Mouse (Mus musculus): ENCODE results near the gene Gabbr2. TPM values are rescaled to one million over a fixed set of nuclear protein-coding genes. Genes with fewer than 3 reads are reported as not detected.
A peak's percentile ranks its signal among the peaks of the same experiment; 100 is the strongest.

Gene Gabbr2
- polyA plus RNA-seq, 1 experiment from 2014 or later: 0.20 TPM

DNA sequence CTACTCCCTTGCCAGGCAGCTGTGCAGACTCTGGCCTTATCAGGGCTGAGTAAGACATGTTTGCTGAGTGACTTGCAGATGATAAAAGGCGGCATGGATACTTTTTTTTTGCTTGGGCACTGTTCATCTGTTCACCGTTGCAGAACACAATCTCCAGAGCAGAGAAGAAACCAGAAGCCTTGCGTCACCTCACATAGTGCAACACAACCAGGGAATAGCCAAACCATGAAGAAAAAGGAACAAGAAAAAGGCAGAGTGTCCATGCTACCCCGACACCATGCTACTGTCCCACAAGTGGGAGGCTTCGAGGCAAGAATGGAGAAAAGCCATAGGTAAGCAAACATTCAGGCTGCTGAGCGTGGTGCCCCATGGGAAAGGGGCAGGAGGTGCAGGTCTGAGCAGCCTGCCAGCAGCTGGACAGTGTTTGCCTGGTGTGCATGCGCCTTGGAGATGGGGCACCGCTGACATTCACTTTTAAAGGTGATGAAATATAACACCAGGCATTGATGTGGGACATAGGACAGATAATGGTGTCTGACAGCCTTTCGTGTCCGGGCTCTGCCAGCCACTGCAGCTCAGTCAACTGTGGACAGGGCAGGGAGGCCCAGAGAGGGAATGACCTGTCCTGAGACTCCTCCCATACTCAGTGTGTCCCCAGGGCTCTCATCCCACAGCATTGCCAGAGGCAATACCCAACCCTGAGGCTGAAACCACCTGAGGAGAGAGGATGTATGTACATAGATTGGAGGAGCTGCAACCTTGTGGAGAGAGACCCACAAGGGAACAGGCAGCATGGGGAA, 31.3 kb upstream of the Gabbr2 start:
- H3K4me2 ChIP-seq (ENCODE audit: low read depth, severe bottlenecking): no peak overlapping the region
- no peak overlapping the region for H3K4me3 ChIP-seq (ENCODE audit: low read depth, low read length)
- H3K9ac ChIP-seq (ENCODE audit: low read length): no peak overlapping the region
- no peaks in the 10 kb centered on the region for H3K27me3 ChIP-seq (ENCODE audit: control insufficient read depth, insufficient read depth, low read length)
- 92% methylated on average over 10 of the region's 10 CpGs for WGBS
- H3K9me3 ChIP-seq (ENCODE audit: control insufficient read depth, low read length): no peaks in the 10 kb centered on the region
- ATAC-seq (ENCODE audit: insufficient number of reproducible peaks, low FRiP score, low TSS enrichment, low read depth) (no peak), DNase-seq (ENCODE audit: low spot score) (no peak)
- H3K36me3 ChIP-seq (ENCODE audit: control insufficient read depth, insufficient read depth, low read length): no peaks in the 10 kb centered on the region
- no peak overlapping the region for H3K27ac ChIP-seq (replicated peaks; ENCODE audit: low read depth, low read length)
- no peaks in the 10 kb centered on the region; the same call in 1 of the 2 replicates for H3K4me1 ChIP-seq (ENCODE audit: control insufficient read depth, insufficient read depth, low read length)

DNA sequence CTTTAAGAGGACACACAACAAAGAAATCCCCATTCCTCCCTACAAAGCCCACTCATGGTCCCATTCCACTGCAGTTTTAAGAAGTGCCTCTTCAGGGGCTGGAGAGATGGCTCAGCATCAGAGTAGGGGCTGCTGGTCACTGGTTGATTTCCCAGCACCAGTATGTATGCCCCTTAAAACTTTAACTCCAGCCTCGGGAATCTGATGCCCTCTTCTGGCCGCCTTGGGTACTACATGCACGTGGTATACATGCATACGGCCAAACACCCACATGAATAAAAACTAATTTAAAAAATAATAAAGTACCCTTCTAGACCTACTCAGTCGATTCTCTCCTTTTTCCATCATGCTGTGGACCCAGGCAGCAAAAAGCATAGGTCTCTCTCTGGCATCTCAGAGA, 28.9 kb upstream of the Gabbr2 start:
- ATAC-seq (ENCODE audit: insufficient number of reproducible peaks, low FRiP score, low TSS enrichment, low read depth) (no peak), DNase-seq (ENCODE audit: low spot score) (peak; percentile 82)
- H3K36me3 ChIP-seq (ENCODE audit: control insufficient read depth, insufficient read depth, low read length): no peaks in the 10 kb centered on the region

DNA sequence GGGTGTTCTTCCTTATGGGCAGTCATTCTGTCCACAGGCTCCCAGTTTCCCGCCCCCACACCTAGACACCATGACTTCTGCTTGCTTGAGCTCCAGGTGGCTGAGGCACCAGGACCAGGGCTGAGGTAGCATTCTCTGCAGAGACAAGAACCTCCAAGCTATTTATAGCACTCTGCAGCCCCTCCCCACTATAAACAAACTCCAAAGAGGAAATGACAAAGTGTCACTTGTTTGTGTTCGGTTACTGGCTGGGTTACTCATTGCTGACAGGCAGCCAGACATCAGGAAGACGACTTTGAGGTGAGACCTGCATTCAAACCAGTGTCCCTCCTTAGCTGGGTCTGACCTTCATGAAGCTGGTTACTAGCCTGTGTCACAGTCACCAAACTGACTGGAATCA, 23.5 kb upstream of the Gabbr2 start:
- no peak overlapping the region for H3K4me3 ChIP-seq (ENCODE audit: low read depth, low read length)
- no peaks in the 10 kb centered on the region for H3K36me3 ChIP-seq (ENCODE audit: control insufficient read depth, insufficient read depth, low read length)
- H3K9me3 ChIP-seq (ENCODE audit: control insufficient read depth, low read length): no peaks in the 10 kb centered on the region
- ATAC-seq (ENCODE audit: insufficient number of reproducible peaks, low FRiP score, low TSS enrichment, low read depth) (no peak), DNase-seq (ENCODE audit: low spot score) (no peak)
- no peak overlapping the region for H3K9ac ChIP-seq (ENCODE audit: low read length)
- H3K27ac ChIP-seq (replicated peaks; ENCODE audit: low read depth, low read length): no peak overlapping the region
- no peak overlapping the region for H3K4me2 ChIP-seq (ENCODE audit: low read depth, severe bottlenecking)
- 0 out of 2 replicates have a peak, but pooled peaks cover 3% of the 10 kb centered on the region for H3K4me1 ChIP-seq (ENCODE audit: control insufficient read depth, insufficient read depth, low read length)
- H3K27me3 ChIP-seq (ENCODE audit: control insufficient read depth, insufficient read depth, low read length): no peaks in the 10 kb centered on the region
- 45% methylated on average over 3 of the region's 3 CpGs for WGBS

More for the DNA sequence above, 28.9 kb upstream of the Gabbr2 start:
- 17% methylated on average over 5 of the region's 5 CpGs for WGBS
- no peak overlapping the region for H3K9ac ChIP-seq (ENCODE audit: low read length)
- H3K27me3 ChIP-seq (ENCODE audit: control insufficient read depth, insufficient read depth, low read length): no peaks in the 10 kb centered on the region
- H3K9me3 ChIP-seq (ENCODE audit: control insufficient read depth, low read length): no peaks in the 10 kb centered on the region
- H3K27ac ChIP-seq (replicated peaks; ENCODE audit: low read depth, low read length): no peak overlapping the region
- H3K4me1 ChIP-seq (ENCODE audit: control insufficient read depth, insufficient read depth, low read length): no peaks in the 10 kb centered on the region; the same call in 1 of the 2 replicates
- no peak overlapping the region for H3K4me2 ChIP-seq (ENCODE audit: low read depth, severe bottlenecking)
- no peak overlapping the region for H3K4me3 ChIP-seq (ENCODE audit: low read depth, low read length)

DNA sequence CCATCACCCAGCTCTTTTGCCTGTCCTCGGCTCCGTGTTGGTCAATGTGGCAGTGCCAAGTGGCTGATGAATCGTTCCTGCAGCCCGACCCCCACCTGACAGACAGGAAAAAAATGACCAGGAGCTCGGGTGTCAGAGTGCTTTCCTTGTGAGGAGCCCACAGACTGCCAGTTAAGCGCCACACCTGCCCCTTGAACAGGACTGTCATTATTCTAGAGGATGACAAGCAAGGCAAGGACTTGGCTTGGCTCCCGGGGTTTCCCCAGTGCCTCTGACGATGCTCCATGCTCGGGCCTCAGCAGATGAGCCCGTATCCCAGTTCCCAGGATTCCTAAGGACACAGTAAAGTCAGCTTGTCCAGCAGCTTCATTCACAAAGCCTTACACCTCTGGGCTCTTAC, 20.8 kb upstream of the Gabbr2 start:
- DNase-seq (ENCODE audit: low spot score) (no peak), ATAC-seq (ENCODE audit: insufficient number of reproducible peaks, low FRiP score, low TSS enrichment, low read depth) (no peak)
- no peaks in the 10 kb centered on the region for H3K9me3 ChIP-seq (ENCODE audit: control insufficient read depth, low read length)
- H3K4me1 ChIP-seq (ENCODE audit: control insufficient read depth, insufficient read depth, low read length): 0 out of 2 replicates have a peak, but pooled peaks cover 3% of the 10 kb centered on the region
- WGBS: 71% methylated on average over 10 of the region's 10 CpGs
- H3K27ac ChIP-seq (replicated peaks; ENCODE audit: low read depth, low read length): no peak overlapping the region
- H3K4me3 ChIP-seq (ENCODE audit: low read depth, low read length): no peak overlapping the region
- no peaks in the 10 kb centered on the region for H3K36me3 ChIP-seq (ENCODE audit: control insufficient read depth, insufficient read depth, low read length)
- H3K27me3 ChIP-seq (ENCODE audit: control insufficient read depth, insufficient read depth, low read length): no peaks in the 10 kb centered on the region
- H3K9ac ChIP-seq (ENCODE audit: low read length): no peak overlapping the region
- H3K4me2 ChIP-seq (ENCODE audit: low read depth, severe bottlenecking): no peak overlapping the region

DNA sequence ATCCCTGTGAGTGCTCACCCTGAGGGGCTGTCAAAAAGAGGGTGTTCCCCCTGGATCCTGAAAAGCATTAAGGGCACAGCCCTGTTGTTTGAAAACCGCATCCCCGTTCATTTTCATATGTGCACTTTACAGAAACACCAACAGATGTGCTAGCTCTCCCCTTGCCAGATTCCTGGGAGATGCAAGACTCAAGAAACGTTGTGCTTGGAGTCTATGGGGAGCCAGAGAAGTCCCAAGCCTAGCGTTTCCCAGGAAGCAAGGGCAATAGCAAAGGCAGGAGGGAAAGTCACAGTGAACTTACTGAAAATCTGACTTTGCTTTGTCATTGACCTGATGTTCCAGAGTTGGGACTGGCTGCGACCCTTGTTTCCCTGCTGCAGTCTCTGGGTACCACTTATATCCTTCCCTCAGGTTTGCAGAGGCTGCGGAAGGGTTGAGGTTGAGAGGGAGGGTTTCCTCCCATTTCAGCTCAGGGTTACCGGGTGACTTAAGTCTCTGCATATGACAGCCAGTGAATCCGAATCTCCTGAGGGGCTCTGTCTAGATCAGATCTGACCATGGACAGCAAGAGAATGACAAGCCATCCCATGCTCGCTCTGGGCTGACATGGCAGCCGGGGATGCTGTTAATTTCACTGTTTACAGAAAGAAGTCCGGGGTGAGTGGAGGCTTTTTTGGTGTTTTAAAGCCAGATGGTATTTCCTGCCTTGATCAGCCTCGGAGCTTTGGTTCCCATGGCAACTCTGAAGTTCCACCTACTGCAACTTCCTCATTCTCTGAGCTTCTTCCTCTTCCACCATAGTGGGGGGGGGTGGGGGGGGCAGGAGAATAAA, 18.9 kb upstream of the Gabbr2 start:
- Histone ChIP-seq H3K4me1 (ENCODE audit: control insufficient read depth, insufficient read depth, low read length) (0 out of 2 replicates have a peak, but pooled peaks cover 3% of the 10 kb centered on the region), H3K9me3 (ENCODE audit: control insufficient read depth, low read length) (no peaks in the 10 kb centered on the region), H3K4me3 (ENCODE audit: low read depth, low read length) (no peak overlapping the region), H3K36me3 (ENCODE audit: control insufficient read depth, insufficient read depth, low read length) (no peaks in the 10 kb centered on the region), H3K27me3 (ENCODE audit: control insufficient read depth, insufficient read depth, low read length) (no peaks in the 10 kb centered on the region), H3K27ac (replicated peaks; ENCODE audit: low read depth, low read length) (no peak overlapping the region), H3K4me2 (ENCODE audit: low read depth, severe bottlenecking) (no peak overlapping the region), H3K9ac (ENCODE audit: low read length) (no peak overlapping the region)
- ATAC-seq (ENCODE audit: insufficient number of reproducible peaks, low FRiP score, low TSS enrichment, low read depth): no peak
- no peak for DNase-seq (ENCODE audit: low spot score)
- 48% methylated on average over 12 of the region's 12 CpGs for WGBS

DNA sequence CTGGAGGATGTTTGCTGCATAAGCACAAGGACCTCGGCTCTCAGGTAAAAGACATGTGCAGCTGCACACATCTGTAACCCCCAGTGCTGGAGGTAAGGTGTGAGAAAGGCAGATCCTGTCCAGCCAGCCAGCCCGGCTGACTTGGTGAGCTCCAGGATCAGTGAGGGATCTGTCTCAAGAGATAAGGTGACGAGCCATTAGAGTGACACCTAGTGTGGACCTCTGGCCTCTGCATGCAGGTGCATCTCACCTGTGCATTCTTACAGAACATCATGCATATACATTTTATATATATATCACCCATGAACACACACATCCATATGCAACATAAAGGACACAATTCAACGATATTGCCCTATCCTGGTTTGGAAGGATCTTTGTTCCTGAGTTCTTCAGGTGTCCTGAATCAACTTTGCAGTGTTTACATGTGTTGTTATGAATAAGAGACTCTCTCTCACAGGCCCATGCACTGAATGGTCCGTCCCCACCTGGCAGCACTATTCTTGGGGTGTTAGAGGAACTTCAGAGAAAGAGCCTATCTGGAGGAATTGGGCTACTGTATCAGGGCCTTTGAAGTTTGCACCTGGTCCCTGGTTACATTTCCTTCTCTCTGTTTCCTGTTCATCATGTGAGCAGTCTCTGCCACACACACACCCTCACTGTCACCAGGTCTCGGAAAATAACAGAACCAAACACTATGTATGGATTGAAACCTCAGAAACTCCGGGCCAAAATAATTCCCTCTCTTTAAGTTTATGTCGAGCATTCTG, 9.1 kb upstream of the Gabbr2 start:
- 68% methylated on average over 8 of the region's 8 CpGs for WGBS
- Histone ChIP-seq H3K9me3 (ENCODE audit: control insufficient read depth, low read length) (no peaks in the 10 kb centered on the region), H3K4me3 (ENCODE audit: low read depth, low read length) (no peak overlapping the region), H3K27ac (replicated peaks; ENCODE audit: low read depth, low read length) (no peak overlapping the region), H3K4me1 (ENCODE audit: control insufficient read depth, insufficient read depth, low read length) (no peaks in the 10 kb centered on the region), H3K27me3 (ENCODE audit: control insufficient read depth, insufficient read depth, low read length) (no peaks in the 10 kb centered on the region), H3K4me2 (ENCODE audit: low read depth, severe bottlenecking) (no peak overlapping the region), H3K9ac (ENCODE audit: low read length) (no peak overlapping the region), H3K36me3 (ENCODE audit: control insufficient read depth, insufficient read depth, low read length) (no peaks in the 10 kb centered on the region)
- no peak for DNase-seq (ENCODE audit: low spot score)
- no peak for ATAC-seq (ENCODE audit: insufficient number of reproducible peaks, low FRiP score, low TSS enrichment, low read depth)

DNA sequence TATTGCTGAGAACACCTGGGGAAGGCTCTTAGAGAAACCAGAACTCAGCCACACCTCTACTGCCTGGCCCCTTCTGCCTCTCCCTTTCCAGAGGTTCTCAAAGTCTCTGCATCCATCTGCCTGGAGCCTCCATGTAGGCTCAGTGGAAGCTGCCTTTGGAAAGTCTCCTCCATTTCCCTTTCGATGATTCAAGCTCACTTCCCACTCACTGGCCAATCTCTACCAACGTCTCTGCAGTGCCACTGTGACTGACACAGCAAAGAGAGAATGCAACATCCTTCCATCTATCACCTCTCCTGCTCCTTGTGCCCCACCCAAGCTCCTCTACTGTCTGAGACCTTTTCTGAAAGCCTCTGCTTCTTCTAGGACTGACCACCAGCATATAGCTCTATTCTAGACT, 6.3 kb upstream of the Gabbr2 start:
- H3K4me1 ChIP-seq (ENCODE audit: control insufficient read depth, insufficient read depth, low read length): no peaks in the 10 kb centered on the region
- no peak for DNase-seq (ENCODE audit: low spot score)
- H3K9ac ChIP-seq (ENCODE audit: low read length): no peak overlapping the region
- H3K27me3 ChIP-seq (ENCODE audit: control insufficient read depth, insufficient read depth, low read length): peaks cover 12% of the 10 kb centered on the region; the same call in 1 of the 2 replicates
- H3K9me3 ChIP-seq (ENCODE audit: control insufficient read depth, low read length): no peaks in the 10 kb centered on the region
- H3K4me3 ChIP-seq (ENCODE audit: low read depth, low read length): no peak overlapping the region
- no peak for ATAC-seq (ENCODE audit: insufficient number of reproducible peaks, low FRiP score, low TSS enrichment, low read depth)
- WGBS: 83% methylated on average over 2 of the region's 2 CpGs
- no peak overlapping the region for H3K27ac ChIP-seq (replicated peaks; ENCODE audit: low read depth, low read length)
- H3K36me3 ChIP-seq (ENCODE audit: control insufficient read depth, insufficient read depth, low read length): no peaks in the 10 kb centered on the region
- no peak overlapping the region for H3K4me2 ChIP-seq (ENCODE audit: low read depth, severe bottlenecking)

DNA sequence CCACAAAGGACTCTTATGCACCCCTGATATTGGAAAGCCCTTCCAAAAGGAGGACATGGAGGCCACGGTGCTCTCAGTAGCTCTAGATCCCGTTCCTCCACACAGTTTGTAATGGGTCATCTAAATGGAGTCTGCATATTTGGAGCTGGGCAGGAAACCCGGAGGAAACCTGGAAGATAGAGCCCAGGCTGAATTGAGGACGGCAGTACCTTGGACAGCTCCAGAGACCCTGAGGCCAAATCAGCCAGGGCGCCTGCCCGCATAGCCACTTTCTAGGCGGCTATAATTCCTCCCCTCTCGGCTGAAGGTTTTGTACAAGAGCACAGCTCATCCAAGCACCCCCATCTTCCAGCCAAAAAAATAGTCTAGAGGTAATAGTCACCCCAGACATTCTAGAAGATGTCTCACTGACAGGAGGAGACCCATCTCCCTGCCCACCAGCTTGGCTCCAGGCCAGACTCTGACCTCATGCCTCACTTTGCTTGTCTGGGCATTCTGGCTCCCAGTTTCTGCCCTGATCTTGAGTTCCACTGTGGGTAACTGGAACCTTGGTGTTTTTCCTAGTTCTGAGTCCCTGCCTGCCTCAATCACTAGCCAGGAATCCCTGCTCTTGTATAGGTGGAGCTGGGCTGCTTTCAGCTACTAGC, 1.3 kb upstream of the Gabbr2 start:
- no peak overlapping the region for H3K4me2 ChIP-seq (ENCODE audit: low read depth, severe bottlenecking)
- WGBS: 5% methylated on average over 8 of the region's 8 CpGs
- no peaks in the 10 kb centered on the region for H3K36me3 ChIP-seq (ENCODE audit: control insufficient read depth, insufficient read depth, low read length)
- no peak for ATAC-seq (ENCODE audit: insufficient number of reproducible peaks, low FRiP score, low TSS enrichment, low read depth)
- no peaks in the 10 kb centered on the region for H3K9me3 ChIP-seq (ENCODE audit: control insufficient read depth, low read length)
- no peaks in the 10 kb centered on the region for H3K4me1 ChIP-seq (ENCODE audit: control insufficient read depth, insufficient read depth, low read length)
- no peak overlapping the region for H3K4me3 ChIP-seq (ENCODE audit: low read depth, low read length)
- no peak overlapping the region for H3K9ac ChIP-seq (ENCODE audit: low read length)
- no peak overlapping the region for H3K27ac ChIP-seq (replicated peaks; ENCODE audit: low read depth, low read length)
- DNase-seq (ENCODE audit: low spot score): peak; percentile 86
- H3K27me3 ChIP-seq (ENCODE audit: control insufficient read depth, insufficient read depth, low read length): peaks cover 54% of the 10 kb centered on the region

All from limb, embryonic 11.5 days (tissue).